Mouse (Mus musculus): ENCODE data around the gene 1700017D01Rik. TPM values are rescaled to one million over a fixed set of nuclear protein-coding genes. Genes with fewer than 3 reads are reported as not detected.

Gene 1700017D01Rik
- 685 TPM for polyA plus RNA-seq (2014; fragmentation: Illumina TruSeq; extraction: RNeasy Lipid Tissue Mini Kit (QIAGEN cat#74804); ENCODE audit: low read depth, low replicate concordance)

DNA sequence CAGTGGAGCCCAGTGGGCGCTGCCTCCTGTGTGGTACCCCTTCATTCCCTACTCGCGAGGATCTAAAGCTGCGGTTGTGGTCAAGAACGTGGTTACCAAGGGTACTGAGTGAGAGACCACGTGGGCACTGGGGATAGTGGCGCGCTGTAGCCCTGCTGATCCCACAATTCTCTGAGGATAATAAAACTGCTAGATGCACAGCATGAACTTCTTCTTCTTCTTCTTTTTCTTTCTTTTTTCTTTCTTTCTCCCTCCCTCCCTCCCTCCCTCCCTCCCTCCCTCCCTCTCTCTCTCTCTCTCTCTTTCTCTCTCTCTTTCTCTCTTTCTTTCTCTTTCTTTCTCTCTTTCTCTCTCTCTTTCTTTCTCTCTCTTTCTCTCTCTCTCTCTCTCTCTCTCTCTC lies at the start of gene 1700017D01Rik:
Gene 1700017D01Rik, minus strand, starts transcription at position 101 of the 400 bp plus-strand sequence.

DNA sequence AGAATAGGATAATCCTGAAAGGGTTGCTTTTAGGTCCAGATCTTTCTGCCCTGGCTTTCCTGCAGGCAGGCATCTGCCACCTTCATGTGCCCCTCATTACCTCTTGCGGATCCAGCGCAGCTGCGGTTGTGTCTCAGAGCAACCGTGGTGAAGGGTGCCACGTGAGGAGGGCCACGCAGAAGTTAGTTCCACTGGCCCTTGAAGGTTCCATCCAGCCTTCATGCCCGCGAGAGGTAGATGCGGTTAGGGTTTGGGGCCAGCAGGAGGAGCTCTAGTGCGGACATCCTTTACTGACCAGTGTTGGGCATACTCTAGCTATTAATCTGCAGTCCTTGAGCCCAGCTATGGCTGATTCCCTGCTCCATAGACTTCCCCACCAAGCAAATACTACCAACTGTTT lies 34.5 kb upstream of the 1700017D01Rik start, which contains the start of gene 1700025F22Rik:
Gene 1700025F22Rik, minus strand, starts transcription at position 149 of the 400 bp plus-strand sequence.

DNA sequence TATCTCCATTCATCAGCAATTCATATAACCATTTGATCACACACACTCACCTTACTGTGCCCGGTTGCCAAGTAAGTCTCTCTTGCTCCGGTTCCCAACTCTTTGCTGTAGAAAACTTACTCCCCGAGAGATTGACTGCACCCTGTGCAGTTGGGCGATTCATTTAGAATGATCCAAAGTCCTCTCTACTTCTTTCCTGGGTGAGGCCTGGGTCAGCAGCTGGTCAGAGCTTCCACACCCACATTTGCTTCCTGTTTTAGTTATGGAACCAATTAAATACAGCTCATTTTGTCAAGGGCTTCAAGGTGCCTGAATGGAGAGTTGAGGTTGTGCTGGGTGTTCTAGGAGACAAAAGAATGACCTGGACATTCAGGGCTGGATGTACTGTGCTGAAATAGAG lies 49.7 kb downstream of the 1700017D01Rik start, which contains the start of gene Ms4a8a:
Gene Ms4a8a, minus strand, starts transcription at position 169 of the 400 bp plus-strand sequence.

Other genes starting within 250 kb of the 1700017D01Rik start
- gene Tmem109, start 248.9 kb downstream of the 1700017D01Rik start, polyA plus RNA-seq (2014; fragmentation: Illumina TruSeq; extraction: RNeasy Lipid Tissue Mini Kit (QIAGEN cat#74804); ENCODE audit: low read depth, low replicate concordance) = 10.3 TPM
- gene Prpf19, start 235.6 kb downstream of the 1700017D01Rik start, polyA plus RNA-seq (2014; fragmentation: Illumina TruSeq; extraction: RNeasy Lipid Tissue Mini Kit (QIAGEN cat#74804); ENCODE audit: low read depth, low replicate concordance) = 34.5 TPM
- gene Zp1, start 210.2 kb downstream of the 1700017D01Rik start, polyA plus RNA-seq (2014; fragmentation: Illumina TruSeq; extraction: RNeasy Lipid Tissue Mini Kit (QIAGEN cat#74804); ENCODE audit: low read depth, low replicate concordance) = not detected
- gene Ptgdr2, start 193.7 kb downstream of the 1700017D01Rik start, polyA plus RNA-seq (2014; fragmentation: Illumina TruSeq; extraction: RNeasy Lipid Tissue Mini Kit (QIAGEN cat#74804); ENCODE audit: low read depth, low replicate concordance) = 0.27 TPM
- 4.6 TPM for gene Ccdc86, start 181.6 kb downstream of the 1700017D01Rik start, polyA plus RNA-seq (2014; fragmentation: Illumina TruSeq; extraction: RNeasy Lipid Tissue Mini Kit (QIAGEN cat#74804); ENCODE audit: low read depth, low replicate concordance)
- 0.42 TPM for gene Ms4a10, start 156.2 kb downstream of the 1700017D01Rik start, polyA plus RNA-seq (2014; fragmentation: Illumina TruSeq; extraction: RNeasy Lipid Tissue Mini Kit (QIAGEN cat#74804); ENCODE audit: low read depth, low replicate concordance)
- not detected for gene Ms4a15, start 137.6 kb downstream of the 1700017D01Rik start, polyA plus RNA-seq (2014; fragmentation: Illumina TruSeq; extraction: RNeasy Lipid Tissue Mini Kit (QIAGEN cat#74804); ENCODE audit: low read depth, low replicate concordance)
- 2.0 TPM for gene Ms4a18, start 112.8 kb downstream of the 1700017D01Rik start, polyA plus RNA-seq (2014; fragmentation: Illumina TruSeq; extraction: RNeasy Lipid Tissue Mini Kit (QIAGEN cat#74804); ENCODE audit: low read depth, low replicate concordance)
- gene Ms4a8a, start 49.8 kb downstream of the 1700017D01Rik start, polyA plus RNA-seq (2014; fragmentation: Illumina TruSeq; extraction: RNeasy Lipid Tissue Mini Kit (QIAGEN cat#74804); ENCODE audit: low read depth, low replicate concordance) = 0.20 TPM
- gene 1700025F22Rik, start 34.4 kb upstream of the 1700017D01Rik start, polyA plus RNA-seq (2014; fragmentation: Illumina TruSeq; extraction: RNeasy Lipid Tissue Mini Kit (QIAGEN cat#74804); ENCODE audit: low read depth, low replicate concordance) = 438 TPM
- gene Ms4a13, start 65.9 kb upstream of the 1700017D01Rik start, polyA plus RNA-seq (2014; fragmentation: Illumina TruSeq; extraction: RNeasy Lipid Tissue Mini Kit (QIAGEN cat#74804); ENCODE audit: low read depth, low replicate concordance) = 489 TPM
- not detected for gene Ms4a12, start 101.6 kb upstream of the 1700017D01Rik start, polyA plus RNA-seq (2014; fragmentation: Illumina TruSeq; extraction: RNeasy Lipid Tissue Mini Kit (QIAGEN cat#74804); ENCODE audit: low read depth, low replicate concordance)
- 0.45 TPM for gene Ms4a1, start 135.4 kb upstream of the 1700017D01Rik start, polyA plus RNA-seq (2014; fragmentation: Illumina TruSeq; extraction: RNeasy Lipid Tissue Mini Kit (QIAGEN cat#74804); ENCODE audit: low read depth, low replicate concordance)
- gene Ms4a5, start 153.0 kb upstream of the 1700017D01Rik start, polyA plus RNA-seq (2014; fragmentation: Illumina TruSeq; extraction: RNeasy Lipid Tissue Mini Kit (QIAGEN cat#74804); ENCODE audit: low read depth, low replicate concordance) = 1,388 TPM
- 959 TPM for gene Ms4a14, start 183.6 kb upstream of the 1700017D01Rik start, polyA plus RNA-seq (2014; fragmentation: Illumina TruSeq; extraction: RNeasy Lipid Tissue Mini Kit (QIAGEN cat#74804); ENCODE audit: low read depth, low replicate concordance)
- gene Ms4a7, start 205.3 kb upstream of the 1700017D01Rik start, polyA plus RNA-seq (2014; fragmentation: Illumina TruSeq; extraction: RNeasy Lipid Tissue Mini Kit (QIAGEN cat#74804); ENCODE audit: low read depth, low replicate concordance) = 2.5 TPM
- 1.9 TPM for gene Ms4a4a, start 244.6 kb upstream of the 1700017D01Rik start, polyA plus RNA-seq (2014; fragmentation: Illumina TruSeq; extraction: RNeasy Lipid Tissue Mini Kit (QIAGEN cat#74804); ENCODE audit: low read depth, low replicate concordance)

Data from testis, adult 10 weeks (tissue).